Comparison of ENCODE assay signal across 20 mouse cellular contexts in genomic region chr2:42638969-42639368, GRCm38 (mm10). TPM values are rescaled to one million over a fixed set of nuclear protein-coding genes. Genes with fewer than 3 reads are reported as not detected.
DNase-seq lines count a peak whose midpoint lies in the region; ATAC-seq lines count a peak whose summit lies in the region.
"Had no signal": no experiment of that assay in that cellular context is flagged by ENCODE, and none has a peak within 500 bp of the region (broad histone marks: within the 10 kb centered on the region; RNA-seq: fewer than 3 reads in every experiment).

No protein-coding gene starts in this region.

- no peaks in the 10 kb centered on the region for H3K36me3 ChIP-seq in midbrain, embryonic 13.5 days
- H3K36me3 ChIP-seq in hindbrain, embryonic 14.5 days (replicated peaks; ENCODE audit: control insufficient read depth, insufficient read depth) = no peaks in the 10 kb centered on the region
- H3K36me3 ChIP-seq: embryonic facial prominence, embryonic 13.5 days; forebrain, embryonic 12.5 days; limb, embryonic 10.5 days; neural tube, embryonic 13.5 days had no signal

- no peak for ATAC-seq in midbrain, embryonic 13.5 days
- ATAC-seq in hindbrain, embryonic 14.5 days (ENCODE audit: low FRiP score) = no peak
- ATAC-seq: inflammation-experienced regulatory T-cells, adult 6 months; midbrain, embryonic 16.5 days had no signal

- no peaks in the 10 kb centered on the region for H3K4me1 ChIP-seq in midbrain, embryonic 13.5 days (replicated peaks)
- no peaks in the 10 kb centered on the region for H3K4me1 ChIP-seq in hindbrain, embryonic 14.5 days (replicated peaks; ENCODE audit: control insufficient read depth, insufficient read depth, low read length)
- H3K4me1 ChIP-seq: embryonic facial prominence, embryonic 13.5 days; forebrain, embryonic 12.5 days; limb, embryonic 10.5 days; neural tube, embryonic 13.5 days had no signal

- H3K4me3 ChIP-seq in midbrain, embryonic 13.5 days (replicated peaks) = no peak overlapping the region
- no peak overlapping the region for H3K4me3 ChIP-seq in hindbrain, embryonic 14.5 days (replicated peaks; ENCODE audit: low read length)
- H3K4me3 ChIP-seq: embryonic facial prominence, embryonic 13.5 days; forebrain, embryonic 12.5 days; limb, embryonic 10.5 days; neural tube, embryonic 13.5 days had no signal

- no peak overlapping the region for H3K27ac ChIP-seq in midbrain, embryonic 13.5 days
- no peak overlapping the region for H3K27ac ChIP-seq in hindbrain, embryonic 14.5 days
- H3K27ac ChIP-seq: embryonic facial prominence, embryonic 13.5 days; forebrain, embryonic 12.5 days; limb, embryonic 10.5 days; neural tube, embryonic 13.5 days had no signal

- peak; percentile 23 to 58 for DNase-seq in cerebellum, postnatal 10 days
- no peak for DNase-seq in cerebellum, postnatal 4 days (ENCODE audit: low spot score in 2 of 2)
- DNase-seq in adrenal gland, postnatal 25 days = peak; percentile 7
- peak; percentile 74 to 85 for DNase-seq in layer of hippocampus, adult 18-20 months (ENCODE audit: low spot score in 2 of 2)
- peak; percentile 74 to 75 for DNase-seq in right cerebral cortex, adult 2 months (ENCODE audit: low spot score in 2 of 2)
- DNase-seq in urinary bladder, postnatal 14 days (ENCODE audit: low spot score) = no peak
- no peak for DNase-seq in hindbrain, embryonic 14.5 days (ENCODE audit: low spot score)
- DNase-seq: kidney, postnatal 14 days; lung, postnatal 4 days; thymus, postnatal 25 days had no signal

- H3K27me3 ChIP-seq in midbrain, embryonic 13.5 days = no peaks in the 10 kb centered on the region
- H3K27me3 ChIP-seq in hindbrain, embryonic 14.5 days (ENCODE audit: control insufficient read depth, insufficient read depth, low read length) = no peaks in the 10 kb centered on the region
- H3K27me3 ChIP-seq: embryonic facial prominence, embryonic 13.5 days; forebrain, embryonic 12.5 days; neural tube, embryonic 13.5 days had no signal

- no peaks in the 10 kb centered on the region for H3K9me3 ChIP-seq in midbrain, embryonic 13.5 days
- no peaks in the 10 kb centered on the region for H3K9me3 ChIP-seq in hindbrain, embryonic 14.5 days (ENCODE audit: control insufficient read depth, low read length)
- H3K9me3 ChIP-seq: embryonic facial prominence, embryonic 13.5 days; forebrain, embryonic 12.5 days; limb, embryonic 10.5 days; neural tube, embryonic 13.5 days had no signal

- 93% methylated on average over 2 of the region's 2 CpGs for WGBS in midbrain, embryonic 13.5 days
- WGBS in hindbrain, embryonic 14.5 days = 93% methylated on average over 2 of the region's 2 CpGs

- H3K4me2 ChIP-seq in midbrain, embryonic 13.5 days (replicated peaks) = no peak overlapping the region
- no peak overlapping the region for H3K4me2 ChIP-seq in hindbrain, embryonic 14.5 days (replicated peaks)
- H3K4me2 ChIP-seq: embryonic facial prominence, embryonic 13.5 days; forebrain, embryonic 12.5 days; neural tube, embryonic 13.5 days had no signal

- H3K9ac ChIP-seq in midbrain, embryonic 13.5 days (replicated peaks) = no peak overlapping the region
- no peak overlapping the region for H3K9ac ChIP-seq in hindbrain, embryonic 14.5 days
- H3K9ac ChIP-seq: embryonic facial prominence, embryonic 13.5 days; forebrain, embryonic 12.5 days; neural tube, embryonic 13.5 days had no signal

RNA-seq across cellular contexts. Expression of gene Lrp1b, which starts 14.5 kb away (rescaled TPM):
- 2.0 and 4.0 TPM in 2 replicates for total RNA-seq in adrenal gland, postnatal 25 days (2021)
- 10 to 100 TPM; 69.0 to 82.8 TPM for total RNA-seq in layer of hippocampus, adult 18-20 months (2021)
- 13.6 and 13.7 TPM in 2 replicates for polyA plus RNA-seq in midbrain, embryonic 13.5 days (2015; fragmentation: Nextera tagmentation; extraction: Ambion mirVana)
- 15.0 and 16.9 TPM in 2 replicates for polyA plus RNA-seq in hindbrain, embryonic 14.5 days (2014; fragmentation: Nextera tagmentation; extraction: Ambion mirVana)
- total RNA-seq: MEL had no signal
- polyA plus RNA-seq: gonadal fat pad, adult 2 months; inflammation-experienced regulatory T-cells, adult 6 months; liver, embryonic 16.5 days had no signal

Comparison
In these comparisons a context has a peak if more than half of its experiments do, and no peak if none do; other contexts are left out.
1. DNase-seq: peak in cerebellum, postnatal 10 days (2 of 2), adrenal gland, postnatal 25 days (single experiment), layer of hippocampus, adult 18-20 months (2 of 2) and right cerebral cortex, adult 2 months (2 of 2); none in cerebellum, postnatal 4 days (0 of 2), urinary bladder, postnatal 14 days (single experiment) and hindbrain, embryonic 14.5 days (single experiment).
2. RNA of gene Lrp1b, which starts 14.5 kb away (total RNA-seq): 69.0 to 82.8 TPM in layer of hippocampus, adult 18-20 months; 2.0 to 4.0 TPM in adrenal gland, postnatal 25 days; every median in the first group is over 10 times any median in the second.